Mouse (Mus musculus) hindlimb bud, embryonic 11.5 days (tissue): ENCODE measurements around the gene Eif3k.

Experiments
- DNase-seq: peaks from one replicate; pipeline ENCODE4 v3.0.0-alpha.2; 2012; ENCODE audit warnings: low read depth, low spot score; ENCODE audit errors: extremely low spot score

Eif3k gene

DNA sequence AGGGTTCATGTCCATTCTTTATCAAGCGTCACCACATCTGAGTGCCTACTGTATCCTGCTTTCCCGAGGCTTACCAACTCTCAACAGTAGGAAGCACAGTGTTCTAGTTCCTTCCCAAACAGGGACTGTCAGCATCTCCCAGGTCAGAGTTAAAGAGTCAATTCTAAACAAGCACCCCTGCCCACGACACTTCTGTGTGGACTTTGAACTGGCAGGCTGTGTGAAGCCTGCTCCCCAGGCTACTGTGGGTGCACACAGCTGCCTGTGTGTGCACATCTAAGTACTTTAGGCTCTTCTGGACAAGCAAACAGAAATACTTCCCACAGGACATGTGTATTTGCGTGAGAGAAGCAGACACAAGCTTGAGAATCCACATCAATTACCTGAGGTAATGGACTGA lies 40.1 kb downstream of the Eif3k start:
- DNase-seq = no peak

DNA sequence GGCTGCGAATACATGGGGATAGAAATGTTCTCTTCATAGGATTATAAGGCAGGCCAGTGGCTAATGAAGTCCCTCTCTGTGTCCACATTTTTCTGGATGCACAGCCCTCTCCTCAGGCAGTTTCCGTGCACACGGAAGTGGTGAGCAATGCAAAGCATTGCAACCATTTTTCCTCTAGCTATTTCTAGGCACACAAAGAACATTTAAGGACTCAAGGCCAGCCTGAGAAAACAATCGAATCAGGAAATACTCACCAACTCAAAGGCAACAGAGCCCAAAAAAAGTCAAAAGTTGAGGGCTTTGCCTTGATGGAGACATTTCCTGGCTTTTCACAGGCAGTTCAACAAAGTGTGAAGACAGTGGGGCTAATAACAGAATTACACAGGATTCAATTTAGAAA lies 40.5 kb downstream of the Eif3k start:
- DNase-seq = no peak

GRCm38 (mm10) chr7:28939418-28940183 lies 42.1 kb downstream of the Eif3k start:
- DNase-seq = no peak

DNA sequence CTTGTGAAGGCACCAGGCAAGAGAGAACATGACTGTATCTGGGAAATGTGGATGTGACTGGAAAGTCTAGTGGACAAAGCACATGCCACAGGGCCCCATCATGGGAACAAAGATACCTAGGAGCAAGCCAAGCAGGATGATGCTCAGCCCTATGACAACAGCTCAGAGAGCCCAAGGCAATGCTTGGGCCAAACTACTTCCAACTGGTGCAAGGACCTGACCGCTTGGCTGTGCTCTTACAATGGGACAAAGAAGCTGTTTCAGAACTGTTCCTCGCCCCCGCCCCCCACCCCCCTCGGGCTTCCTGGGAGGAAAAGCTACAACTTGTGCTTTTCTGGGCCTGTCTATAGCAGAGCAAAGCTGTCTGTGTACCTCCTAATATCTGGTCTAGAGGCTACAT lies 43.0 kb downstream of the Eif3k start:
- DNase-seq = no peak

DNA sequence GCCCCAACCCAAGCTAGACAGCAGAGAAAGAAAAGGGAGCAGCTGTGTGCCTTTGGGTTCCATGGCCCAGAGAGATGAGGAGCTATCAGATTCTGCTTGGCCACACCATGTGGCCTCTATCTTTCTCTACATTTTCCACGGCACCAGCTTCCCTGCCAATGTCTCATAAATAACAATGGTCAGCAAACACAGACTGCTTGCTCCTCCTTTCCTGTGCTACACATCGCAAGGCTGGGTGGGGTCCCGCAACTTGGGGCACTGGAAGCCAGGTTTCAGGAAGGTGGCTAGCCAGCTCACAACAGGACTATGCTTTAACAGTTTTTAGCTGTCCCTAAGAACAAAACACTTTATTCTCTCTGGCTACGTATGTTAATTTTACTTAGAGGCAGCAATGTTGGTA lies 44.9 kb downstream of the Eif3k start:
- DNase-seq = no peak

DNA sequence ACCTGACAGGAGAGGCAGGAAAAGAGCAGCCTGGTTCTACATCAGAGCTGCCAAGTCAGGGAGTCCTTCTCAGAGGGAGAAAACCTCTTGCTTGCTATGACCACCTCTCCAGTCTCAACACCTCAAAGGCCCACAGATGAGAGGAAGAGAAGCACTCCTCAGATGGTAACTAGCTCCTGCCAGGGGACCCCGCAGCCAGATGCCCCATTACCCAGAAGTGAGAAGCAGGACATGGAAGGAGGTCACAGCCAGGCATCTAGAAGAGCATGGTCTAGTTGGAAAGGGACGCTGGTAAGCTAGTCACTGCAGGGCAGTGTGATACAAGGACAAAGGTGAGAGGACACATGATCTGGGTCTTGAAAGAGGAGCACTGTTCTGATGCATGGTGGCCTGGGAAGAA lies 47.8 kb downstream of the Eif3k start:
- DNase-seq = no peak

GRCm38 (mm10) chr7:28932421-28933041 lies 49.1 kb downstream of the Eif3k start:
- DNase-seq = no peak

DNA sequence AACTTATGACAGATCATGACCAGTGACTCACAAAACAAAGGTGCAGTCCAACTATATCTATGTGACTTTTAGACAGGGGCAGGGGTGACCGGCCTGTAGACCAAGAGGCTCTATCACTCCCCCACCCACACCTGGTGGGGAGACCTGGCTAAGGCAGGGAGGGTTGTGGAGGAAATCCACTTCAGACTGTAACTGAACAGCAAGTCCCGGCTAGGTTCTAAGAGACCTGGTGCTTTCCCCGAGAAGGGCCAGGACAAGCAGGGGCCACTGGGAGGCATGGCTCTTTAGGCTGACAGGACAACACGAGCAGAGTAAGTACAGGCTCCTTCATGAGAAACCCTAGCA lies 50.0 kb downstream of the Eif3k start:
- DNase-seq = no peak

GRCm38 (mm10) chr7:28931032-28931694 lies 50.5 kb downstream of the Eif3k start:
- DNase-seq = no peak

DNA sequence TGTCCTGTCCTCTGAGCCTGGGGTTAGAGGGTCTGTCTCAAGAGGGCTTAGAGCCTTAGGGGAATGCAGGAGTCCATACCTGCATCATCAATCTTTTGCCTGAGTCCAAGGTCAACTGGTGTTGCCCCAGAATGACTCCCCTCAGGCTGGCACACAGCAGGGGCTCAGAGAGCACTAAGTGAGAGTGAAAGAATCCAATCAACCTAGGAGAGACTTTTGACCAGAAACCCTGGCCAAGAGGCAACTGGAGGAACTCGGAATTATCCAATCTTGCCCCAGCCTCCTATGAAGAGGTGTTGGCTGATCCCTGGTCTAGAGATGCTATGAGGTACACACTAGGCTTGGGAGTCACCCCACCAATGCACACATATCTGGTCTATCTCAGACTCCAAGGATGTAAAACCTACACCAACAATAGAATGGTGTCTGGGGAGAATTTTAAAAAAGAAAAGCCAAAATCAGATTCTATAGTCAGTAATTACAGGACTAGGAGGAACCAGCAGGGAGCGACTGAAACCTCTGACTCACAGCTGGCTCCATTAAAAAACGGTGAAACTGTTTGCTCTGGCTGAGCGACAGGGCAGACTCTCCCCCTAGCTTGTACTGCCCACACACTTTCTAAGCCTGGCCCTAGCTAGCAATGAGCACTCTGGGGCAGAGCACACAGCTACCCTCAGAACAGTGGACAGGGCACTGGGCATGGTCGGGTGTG lies 51.2 kb downstream of the Eif3k start:
- no peak for DNase-seq

DNA sequence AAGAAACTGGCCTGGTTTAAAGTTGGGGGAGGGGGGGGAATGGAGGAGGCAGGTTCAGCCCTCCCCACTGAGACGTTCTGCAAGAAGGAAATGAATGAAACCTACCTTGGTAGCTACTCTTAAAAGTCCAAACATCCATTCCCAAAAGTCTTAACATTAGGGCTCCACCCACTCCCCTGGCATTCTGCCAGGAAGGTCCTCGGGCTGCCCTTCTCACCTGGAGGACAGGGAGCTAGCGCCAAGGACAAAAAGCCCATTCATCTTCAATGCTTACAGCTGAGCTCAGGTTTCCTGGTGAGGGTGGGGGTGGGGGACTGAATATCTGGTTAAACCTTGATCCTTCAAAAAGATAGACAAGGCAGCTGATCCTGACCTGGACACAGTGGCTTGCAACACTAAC lies 52.3 kb downstream of the Eif3k start:
- DNase-seq = no peak

GRCm38 (mm10) chr7:28926172-28926571 lies 55.5 kb downstream of the Eif3k start:
- no peak for DNase-seq

GRCm38 (mm10) chr7:28925317-28925716 lies 56.3 kb downstream of the Eif3k start:
- DNase-seq = no peak

- no peak for DNase-seq
Observed at GRCm38 (mm10) chr7:28924802-28925201, 56.9 kb downstream of the Eif3k start.

- DNase-seq = peak; percentile 60
Observed at GRCm38 (mm10) chr7:28923865-28924291, 57.8 kb downstream of the Eif3k start.

DNA sequence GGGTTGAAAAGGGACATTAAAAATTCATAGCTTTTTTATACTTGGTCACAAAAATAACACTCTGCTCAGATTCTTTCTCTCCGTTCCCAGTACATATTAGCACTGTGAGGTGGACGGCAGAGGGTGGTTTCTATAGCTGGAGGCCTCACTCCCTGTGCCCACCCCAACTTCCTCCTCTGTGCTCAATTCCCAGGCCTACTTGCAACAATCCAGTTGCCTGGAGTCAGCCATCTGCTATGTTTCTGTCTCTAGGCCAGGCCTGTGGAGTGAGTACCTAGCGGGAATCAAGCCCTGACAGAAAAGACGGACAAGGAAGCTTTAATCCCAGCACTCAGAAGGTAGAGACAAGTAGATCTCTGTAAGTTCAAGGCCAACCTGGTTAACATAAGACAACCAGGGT lies 59.1 kb downstream of the Eif3k start:
- DNase-seq = no peak

GRCm38 (mm10) chr7:28921722-28922465 lies 59.8 kb downstream of the Eif3k start:
- DNase-seq = no peak
